Mouse (Mus musculus): ENCODE results near the gene Cd53.

- TF ChIP-seq CTCF (IDR thresholded peaks at IDR 0.05; ENCODE audit: borderline replicate concordance, control insufficient read depth, extremely low read depth, insufficient read depth, low read length, poor library complexity) (peak; percentile 35; the same call in 1 of the 2 replicates), POLR2A (IDR thresholded peaks at IDR 0.05; ENCODE audit: control insufficient read depth, extremely low read depth, insufficient read depth, low read length, poor library complexity) (peak; percentile 70; the same call in 1 of the 2 replicates)
Measured at GRCm38 (mm10) chr3:106721397-106722027, 68.4 kb downstream of the Cd53 start.

Data from thymus, adult 2 months (tissue).